Mouse (Mus musculus): ENCODE data around the gene Necab2. TPM values are rescaled to one million over a fixed set of nuclear protein-coding genes. Genes with fewer than 3 reads are reported as not detected.

Gene Necab2
- polyA plus RNA-seq, 1 experiment = 0.08 TPM

DNA sequence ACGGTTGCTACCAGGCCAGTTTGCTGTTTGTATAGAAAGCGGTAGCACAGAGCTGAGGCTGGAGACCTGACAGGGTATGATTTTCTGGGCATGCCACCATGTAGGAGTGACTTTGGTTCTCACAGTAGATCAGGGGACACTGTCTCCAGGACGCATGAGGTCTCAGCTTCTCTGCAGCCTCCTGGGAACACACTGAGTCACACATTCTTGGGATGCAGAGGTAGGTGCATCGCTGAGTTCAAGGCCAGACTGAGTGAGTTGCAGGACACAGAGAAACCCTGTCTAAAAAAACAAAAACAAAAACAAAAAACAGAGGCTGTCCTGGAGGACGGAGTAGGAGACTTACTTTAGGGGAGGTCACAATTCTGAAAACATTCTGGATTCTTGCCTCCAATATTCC, 6.4 kb downstream of the Necab2 start:
- no peak for DNase-seq (ENCODE audit: low spot score)

DNA sequence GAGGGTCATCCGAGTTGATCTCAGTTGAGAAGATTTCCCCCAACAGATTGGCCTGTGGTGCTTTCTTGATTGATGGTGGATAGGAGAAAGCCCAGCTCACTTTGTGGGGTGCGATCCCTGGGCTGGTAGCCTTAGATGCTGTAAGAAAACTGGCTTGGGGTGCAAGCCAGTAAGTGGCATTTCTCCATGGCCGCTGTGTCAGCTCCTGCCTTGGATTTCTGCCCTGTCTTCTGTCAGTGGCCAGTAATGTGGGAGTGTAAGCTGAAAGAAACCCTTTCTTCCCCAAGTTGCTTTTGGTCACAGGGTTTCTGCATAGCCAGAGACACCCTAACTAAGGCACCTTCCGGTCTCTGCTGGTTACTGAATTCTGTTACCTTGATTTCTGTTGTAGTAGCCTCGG, 9.5 kb downstream of the Necab2 start:
- DNase-seq (ENCODE audit: low spot score) = no peak

DNA sequence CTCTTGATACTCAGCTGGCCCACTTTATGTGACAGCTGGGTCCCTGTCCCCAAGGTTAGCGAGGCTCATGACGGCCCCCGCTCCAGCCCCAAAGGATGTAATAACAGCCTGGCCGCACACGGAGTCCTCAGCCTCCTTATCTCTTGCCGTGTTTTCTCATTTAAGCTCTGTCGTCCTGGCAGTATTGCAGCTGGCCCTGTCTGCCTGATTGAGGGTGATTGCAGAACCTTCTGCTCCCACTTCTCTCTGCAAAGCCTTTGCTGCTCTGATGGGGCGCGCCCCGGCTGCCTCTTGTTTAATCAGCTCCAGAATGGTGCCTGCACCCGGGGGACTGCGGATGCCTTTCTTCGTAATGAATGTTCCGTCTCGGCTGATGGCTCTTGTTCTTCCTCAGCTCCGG, 13.2 kb downstream of the Necab2 start:
- no peak for DNase-seq (ENCODE audit: low spot score)

DNA sequence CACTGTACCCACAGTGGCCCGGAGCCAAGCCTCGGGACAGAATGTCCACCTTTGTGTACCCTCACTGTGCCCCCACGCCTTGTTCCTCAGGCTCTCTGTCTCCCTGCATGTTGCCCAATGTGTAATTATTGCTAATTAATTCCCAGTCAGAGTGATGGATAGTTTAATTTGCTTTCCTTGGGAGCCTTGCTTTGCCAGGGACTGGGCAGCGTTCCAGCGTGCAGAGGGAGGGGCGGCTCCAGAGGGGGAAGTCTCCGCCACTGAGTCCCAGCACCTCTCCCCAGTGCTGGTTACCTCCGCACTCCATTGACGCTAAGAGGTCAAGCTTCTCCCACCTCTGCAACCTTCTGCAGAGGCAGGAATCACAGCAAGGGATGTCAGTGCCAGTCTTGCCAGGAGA, 14.8 kb downstream of the Necab2 start:
- DNase-seq (ENCODE audit: low spot score) = no peak

DNA sequence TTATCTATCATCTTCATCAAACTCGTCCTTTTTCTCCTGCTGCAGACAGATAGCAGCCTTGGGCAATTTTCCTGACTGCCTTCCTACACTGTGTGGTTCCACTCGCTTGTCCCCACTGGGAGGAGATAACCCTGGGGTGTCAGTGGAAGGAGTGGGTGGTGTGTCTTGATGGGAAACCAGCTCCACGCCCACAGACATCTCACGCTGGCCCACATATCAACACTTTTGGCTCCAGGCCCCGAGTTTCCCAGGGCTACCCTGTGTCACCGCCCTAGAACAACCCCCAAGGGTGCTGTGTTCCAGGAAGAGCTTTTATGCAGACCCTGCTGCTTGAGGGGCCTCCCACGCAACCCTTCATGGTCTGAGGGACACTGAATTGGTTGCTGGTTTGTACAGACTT, 17.2 kb downstream of the Necab2 start:
- no peak for DNase-seq (ENCODE audit: low spot score)

DNA sequence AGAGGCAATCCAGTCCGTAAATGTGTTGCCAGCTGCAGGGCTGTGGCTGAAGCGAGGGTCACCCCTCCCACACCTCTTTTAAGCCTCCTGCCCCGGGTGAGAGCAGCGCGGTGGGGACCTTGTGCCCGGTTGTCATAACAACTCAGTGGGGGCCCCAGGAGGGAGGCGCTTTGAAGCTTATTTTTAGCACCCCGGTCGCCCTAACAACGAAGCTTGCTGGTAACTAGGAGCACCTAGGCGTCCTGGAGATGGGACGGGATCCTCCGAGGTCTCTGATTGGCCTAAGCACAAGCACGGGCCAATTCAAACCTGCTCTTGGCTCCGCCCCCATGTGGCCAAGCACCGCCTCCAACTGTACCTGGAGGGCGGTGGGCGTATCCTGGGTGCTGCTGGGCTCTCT, 19.6 kb downstream of the Necab2 start:
- no peak for DNase-seq (ENCODE audit: low spot score)

DNA sequence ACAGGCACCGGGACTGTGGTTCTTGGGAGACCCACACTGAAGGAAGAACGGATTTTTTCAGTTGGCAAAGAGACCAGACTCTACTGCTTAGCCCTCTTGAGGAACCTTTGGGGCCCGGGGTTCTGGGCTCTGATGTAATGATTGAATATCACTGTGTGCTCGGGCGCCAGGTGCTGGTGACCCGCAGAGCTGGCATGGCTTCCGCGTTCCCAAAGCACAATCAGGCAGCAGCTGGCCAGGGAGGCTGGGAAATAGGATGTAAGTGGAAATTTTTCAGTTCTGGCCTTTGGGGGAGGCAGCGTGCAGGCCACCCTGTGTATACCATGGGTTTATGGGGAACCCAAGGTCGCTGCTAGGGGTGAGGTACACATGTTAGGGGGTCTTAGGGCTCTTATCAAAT, 20.3 kb downstream of the Necab2 start:
- no peak for DNase-seq (ENCODE audit: low spot score)

DNA sequence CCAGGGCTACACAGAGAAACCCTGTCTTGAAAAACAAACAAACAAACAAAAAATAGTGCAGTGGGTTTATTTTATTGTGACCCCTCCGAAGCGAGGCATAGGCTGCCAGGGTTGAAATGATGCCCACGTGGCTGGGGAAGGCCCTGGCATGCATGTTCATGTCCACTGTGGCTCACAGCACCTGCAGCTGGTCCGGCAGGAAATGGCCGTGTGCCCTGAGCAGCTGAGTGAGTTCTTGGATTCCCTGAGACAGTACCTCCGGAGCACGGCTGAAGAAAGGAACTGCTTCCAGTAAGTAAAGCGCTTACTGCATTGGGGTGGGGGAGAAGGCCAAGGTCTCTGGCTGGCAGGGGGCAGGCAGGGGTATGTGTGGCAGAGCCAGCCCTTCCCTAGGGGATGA, 21.6 kb downstream of the Necab2 start:
- DNase-seq (ENCODE audit: low spot score) = no peak

DNA sequence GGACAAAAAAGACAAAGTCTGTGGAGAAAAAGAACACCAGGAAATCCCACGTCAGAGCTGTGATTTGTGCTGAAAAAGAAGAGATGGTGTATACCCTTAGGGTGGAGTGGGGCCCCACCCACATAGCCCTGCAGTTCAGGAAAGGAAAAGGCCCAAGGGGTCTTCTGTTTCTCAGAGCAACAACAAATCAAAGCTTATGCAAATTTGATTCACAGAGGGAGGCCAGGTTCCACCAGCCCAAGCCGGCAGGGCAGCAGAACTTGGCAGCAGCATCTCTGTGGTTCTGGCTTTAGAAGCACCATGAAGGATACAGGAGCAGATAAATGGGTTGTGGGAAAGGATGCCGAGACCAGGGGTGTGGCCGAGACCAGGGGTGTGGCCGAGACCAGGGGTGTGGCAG, 32.2 kb downstream of the Necab2 start:
- no peak for DNase-seq (ENCODE audit: low spot score)

DNA sequence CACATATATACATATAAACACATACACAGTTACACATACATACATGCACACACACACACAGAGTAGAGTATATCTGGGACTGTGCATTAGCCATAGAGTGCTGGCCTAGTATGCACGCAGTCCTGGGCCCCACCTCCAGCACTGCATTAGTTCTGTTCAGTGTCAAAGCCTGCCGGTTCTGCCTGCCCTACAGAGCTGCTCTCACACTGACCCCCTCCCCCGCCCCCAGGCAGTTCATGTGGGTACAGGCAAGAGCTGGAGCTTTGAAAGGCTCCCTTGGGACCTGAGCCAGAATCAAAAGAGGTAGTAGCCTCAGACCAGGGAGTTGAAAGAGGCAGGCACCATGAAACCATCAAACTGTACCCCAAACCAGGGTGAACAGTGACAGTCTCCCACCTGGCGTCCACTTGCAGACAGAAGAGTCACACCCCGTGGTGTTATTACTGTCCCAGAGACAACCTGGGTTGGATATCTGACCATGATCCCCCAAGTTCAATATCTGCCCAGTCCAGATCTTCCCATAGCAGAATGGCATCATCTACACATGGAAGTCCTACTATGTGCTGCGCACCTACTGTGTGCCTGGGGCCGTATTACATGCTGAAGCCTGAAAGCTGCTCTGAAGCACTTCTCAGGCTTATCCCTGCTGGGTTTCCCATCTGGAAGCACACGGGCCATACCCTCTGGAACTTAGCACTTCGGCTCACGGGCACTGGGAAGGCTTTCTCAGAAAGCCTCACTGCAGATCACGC, 37.8 kb downstream of the Necab2 start:
- no peak for DNase-seq (ENCODE audit: low spot score)

DNA sequence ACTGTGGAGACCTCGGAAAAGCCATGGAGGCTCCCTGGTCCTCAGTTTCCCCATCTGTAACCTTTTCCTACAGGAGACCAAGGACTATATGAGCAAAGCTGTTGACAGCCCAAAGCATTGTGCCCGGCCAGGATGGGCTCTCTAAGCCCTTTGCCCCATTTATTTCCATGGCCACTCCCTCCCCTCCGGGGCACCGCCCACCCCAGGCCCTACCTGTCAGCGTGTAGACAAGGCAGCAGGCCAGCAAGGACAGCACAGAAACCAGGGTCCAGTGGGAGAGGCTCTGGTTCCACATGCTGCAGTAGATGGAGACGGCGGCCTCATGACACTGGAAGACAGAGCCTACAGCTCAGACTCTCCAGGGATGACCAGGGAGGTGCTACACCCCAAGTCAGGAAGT, 40.6 kb downstream of the Necab2 start:
- DNase-seq (ENCODE audit: low spot score) = no peak

DNA sequence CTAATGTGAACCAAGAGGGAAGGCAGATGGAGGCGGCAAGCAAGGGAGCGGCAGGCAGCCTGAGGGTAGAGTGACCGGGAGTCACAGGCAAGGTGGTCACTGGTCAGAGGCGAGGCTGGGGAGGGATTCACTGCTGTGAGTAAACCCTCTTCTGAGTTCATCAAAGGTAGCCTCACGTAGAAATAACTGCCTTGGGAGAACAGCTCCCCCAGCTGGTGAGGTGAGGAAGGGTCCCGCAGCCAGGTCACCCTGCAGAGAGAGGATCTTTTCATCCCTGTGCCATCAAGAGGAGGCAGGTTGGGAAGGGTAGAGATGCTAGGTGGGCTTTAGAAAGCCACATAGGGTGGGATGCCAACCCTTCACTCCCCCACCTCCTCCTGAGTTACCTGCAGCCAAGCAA, 50.3 kb downstream of the Necab2 start:
- DNase-seq (ENCODE audit: low spot score) = peak; percentile 37

DNA sequence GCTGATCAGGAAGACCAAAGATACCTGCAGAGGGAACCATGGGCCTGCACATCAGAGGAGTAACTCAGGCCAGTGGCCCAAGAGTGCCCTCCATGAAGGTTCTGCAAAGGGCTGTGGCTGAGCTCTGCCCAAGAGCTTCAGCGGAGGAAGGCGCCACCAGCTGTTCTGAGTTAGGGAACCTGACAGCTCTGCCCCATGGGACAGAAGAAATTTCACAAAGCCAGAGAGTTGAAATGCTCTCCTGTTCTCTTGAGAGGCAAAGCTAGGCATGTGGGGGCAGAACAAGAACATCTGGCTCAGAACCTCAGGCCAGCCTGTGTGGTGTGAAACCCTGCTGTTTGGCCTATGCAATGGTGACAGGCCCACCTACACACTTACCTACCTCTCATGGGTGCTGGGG, 53.3 kb downstream of the Necab2 start:
- DNase-seq (ENCODE audit: low spot score) = no peak

DNA sequence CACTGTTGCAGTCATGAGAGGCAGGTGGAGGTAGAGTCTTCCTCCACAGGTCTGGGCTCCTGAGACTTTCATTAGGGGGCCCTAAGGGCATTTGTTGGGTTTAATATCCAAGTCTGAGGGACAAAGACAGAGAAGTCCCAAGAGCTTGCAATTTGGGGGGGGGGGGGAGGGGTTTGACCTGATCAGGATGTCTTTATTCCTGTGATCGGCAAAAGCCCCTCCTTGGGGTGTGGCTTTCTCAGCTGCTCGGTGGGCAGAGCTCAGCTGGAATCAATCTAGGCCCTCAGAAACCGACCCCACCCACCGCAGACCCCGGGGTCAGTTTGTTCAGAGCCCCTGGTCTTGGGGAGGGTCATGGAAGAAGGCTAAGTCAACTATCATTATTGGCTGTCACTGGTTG, 55.1 kb downstream of the Necab2 start, which contains the start of gene Slc38a8:
Slc38a8 (minus strand) TSS at position 101 of the 400 bp plus-strand sequence.
- DNase-seq (ENCODE audit: low spot score) = no peak

DNA sequence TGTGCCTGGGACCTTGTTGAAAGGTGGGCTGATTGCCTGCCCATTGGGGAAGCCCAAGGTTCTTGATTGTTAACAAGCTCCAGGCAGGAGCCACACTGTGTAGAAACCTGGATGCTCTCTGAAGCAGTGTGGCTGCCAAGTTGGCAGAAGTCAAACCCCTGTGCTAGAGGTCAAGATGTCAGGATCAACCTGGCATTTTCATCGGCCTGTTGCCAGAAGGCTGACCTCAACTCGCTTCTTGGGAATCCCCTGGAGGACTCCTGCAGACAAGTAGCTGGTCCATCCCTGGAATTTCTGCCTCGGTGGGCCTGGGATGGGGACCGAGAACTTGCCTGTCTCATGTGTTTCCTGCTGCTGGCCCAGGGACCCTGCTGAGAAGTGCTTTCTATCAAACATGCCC, 55.6 kb downstream of the Necab2 start:
- DNase-seq (ENCODE audit: low spot score) = no peak

DNA sequence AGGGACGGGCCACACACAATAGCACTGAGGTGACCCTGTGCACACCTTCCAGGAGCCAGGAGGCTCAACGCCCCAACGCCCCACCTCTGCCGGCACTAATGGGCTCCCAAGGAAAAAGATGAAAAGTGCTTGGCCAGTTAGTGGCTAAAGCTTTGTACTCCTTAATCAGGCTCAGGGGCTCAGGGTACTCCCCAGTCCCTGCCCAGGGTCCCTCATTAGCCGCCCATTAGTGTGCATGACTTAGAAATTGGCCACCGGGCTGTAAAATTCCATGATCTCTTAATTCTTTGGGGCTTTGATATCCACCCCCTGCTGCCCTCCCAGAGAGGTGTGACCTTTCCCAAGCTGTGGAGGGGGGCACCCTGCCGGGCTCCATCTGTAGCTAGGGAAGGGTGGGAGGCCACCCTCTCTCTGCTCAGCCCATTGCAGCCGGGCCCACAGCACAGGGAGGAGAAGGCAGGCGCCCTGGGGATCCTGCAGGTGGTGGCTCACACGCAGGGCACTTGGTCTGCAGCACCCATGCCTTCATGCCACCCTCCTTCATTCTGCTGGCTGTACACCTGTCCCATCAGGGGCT, 56.8 kb downstream of the Necab2 start:
- no peak for DNase-seq (ENCODE audit: low spot score)

DNA sequence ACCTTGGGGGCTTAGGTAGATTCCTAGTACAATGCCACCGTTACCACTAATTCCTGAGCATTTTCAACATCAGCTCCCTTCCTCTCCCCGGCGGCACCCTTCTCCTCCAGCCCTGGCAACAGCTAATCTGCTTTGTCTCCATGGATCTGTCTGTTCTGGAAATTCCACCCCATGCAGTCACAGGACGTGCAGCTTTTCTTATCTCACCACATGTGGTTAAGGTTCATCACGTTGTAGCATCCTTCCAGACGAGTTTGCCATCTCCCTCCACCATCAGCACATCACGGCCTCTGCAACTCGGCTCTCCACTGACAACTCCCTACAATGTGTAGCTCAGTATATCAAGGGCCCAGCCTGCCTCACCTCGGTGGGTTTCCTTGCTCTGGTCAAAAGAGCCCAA, 59.0 kb downstream of the Necab2 start:
- DNase-seq (ENCODE audit: low spot score) = no peak

DNA sequence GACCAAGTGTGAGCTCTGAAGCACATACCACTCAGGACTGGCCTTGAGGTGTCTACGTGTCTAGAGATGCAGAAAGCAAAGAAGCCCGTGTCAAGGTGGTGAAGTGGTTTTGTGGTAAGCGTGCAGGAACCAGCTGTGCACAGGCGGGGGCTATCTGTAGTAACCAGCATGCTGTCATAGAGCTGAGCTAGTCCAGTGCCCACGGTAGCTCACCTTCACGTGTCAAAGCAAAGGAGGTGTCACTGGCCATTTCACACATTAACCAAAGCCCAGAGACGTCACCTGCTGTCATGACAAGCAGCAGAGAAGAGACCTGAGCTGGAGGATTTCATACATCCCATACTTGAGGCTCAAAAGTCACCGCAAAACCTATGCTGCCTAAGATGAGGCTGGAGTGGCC, 59.6 kb downstream of the Necab2 start:
- no peak for DNase-seq (ENCODE audit: low spot score)

DNA sequence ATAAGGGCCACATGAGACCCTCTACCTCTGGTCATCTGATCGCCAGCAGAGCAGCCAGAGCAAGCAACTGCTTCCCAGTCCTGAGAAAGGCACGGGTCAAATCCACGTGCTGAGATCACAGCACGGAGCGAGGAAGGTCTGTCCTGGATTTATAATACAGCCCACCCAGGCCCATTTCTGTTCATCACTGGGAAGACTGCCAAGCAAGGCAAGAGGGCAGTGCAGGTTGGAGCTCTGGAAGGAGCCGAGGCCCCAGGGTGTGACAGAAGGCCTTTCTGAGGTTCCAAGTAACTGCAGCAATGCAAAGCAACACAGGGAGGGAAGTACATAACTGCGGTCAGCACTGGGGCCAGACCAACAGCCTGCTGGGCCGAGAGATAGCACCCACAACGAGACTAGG, 64.0 kb downstream of the Necab2 start:
- no peak for DNase-seq (ENCODE audit: low spot score)

DNA sequence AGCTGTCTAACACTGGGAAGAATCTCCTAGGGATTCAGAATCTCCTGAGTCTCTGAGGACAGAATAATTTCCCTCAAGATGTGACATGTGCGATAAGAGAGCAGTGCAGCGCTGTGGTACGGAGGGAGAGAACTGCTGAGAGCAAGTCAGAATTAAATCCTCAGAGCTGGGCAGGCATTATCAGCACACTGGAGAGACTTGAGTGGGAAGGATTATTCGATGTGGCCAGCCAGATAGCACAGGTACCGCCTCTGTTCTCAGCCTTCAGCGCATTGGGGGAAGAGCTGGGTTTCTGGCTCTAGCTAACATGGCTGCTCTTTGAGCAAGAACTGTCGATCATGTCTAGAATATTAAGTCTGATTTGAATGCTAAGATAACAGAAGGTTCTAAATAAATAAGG, 65.2 kb downstream of the Necab2 start:
- no peak for DNase-seq (ENCODE audit: low spot score)

DNA sequence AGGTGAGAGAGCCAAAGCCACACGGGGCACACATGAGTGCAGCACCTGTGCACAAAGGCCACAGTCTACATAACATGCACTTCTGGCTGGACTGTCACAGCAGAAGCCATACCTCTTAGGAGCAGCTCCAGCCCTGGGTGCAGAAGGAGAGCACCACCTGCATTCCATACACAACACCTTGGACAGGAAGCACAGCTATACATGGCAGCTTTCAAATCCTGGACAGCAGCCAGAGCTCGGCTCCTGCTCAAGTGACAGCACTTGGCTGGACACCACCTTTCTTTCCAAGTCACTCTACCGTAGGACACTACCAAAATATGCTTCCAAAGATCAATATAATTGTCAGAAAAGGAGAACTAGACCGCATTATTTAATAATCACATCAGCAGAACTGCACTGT, 66.9 kb downstream of the Necab2 start:
- DNase-seq (ENCODE audit: low spot score) = no peak

DNA sequence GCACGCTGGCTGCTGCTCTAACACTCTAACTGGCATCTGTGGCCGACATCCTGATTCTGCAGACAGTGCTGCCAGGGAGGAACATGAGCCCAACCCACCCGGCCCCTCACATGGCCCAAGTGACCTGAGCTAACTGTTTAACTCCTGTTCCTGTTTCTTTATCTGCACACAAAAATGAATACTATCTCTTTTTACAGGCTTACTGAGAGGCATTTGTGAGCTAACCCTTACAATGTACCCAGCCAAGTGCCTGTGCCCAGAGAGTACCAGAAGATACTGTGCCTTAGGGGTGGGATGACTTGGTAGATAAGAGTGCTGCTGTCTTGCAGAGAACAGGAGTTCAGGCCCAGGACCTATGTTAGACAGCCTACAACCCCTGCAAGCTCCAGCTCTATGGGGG, 68.4 kb downstream of the Necab2 start:
- DNase-seq (ENCODE audit: low spot score) = no peak

DNA sequence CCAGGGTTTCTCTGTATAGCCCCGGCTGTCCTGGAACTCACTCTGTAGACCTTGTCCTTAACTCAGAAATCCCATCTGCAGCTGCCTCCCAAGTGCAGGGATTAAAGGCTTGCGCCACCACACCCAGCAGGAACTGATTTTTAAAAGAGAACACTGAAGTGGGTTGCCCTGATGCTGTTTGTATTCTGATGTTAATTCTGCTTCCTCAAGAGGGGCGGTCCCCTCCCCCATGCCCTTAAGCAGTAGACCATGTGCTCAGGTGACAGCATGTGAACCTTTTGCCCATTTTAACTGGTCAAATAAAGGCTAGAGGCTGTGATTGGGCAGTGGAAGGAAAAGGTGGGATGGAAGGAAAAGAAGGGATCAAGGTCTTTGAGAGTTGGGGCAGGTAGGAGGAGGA, 69.2 kb downstream of the Necab2 start:
- no peak for DNase-seq (ENCODE audit: low spot score)

DNA sequence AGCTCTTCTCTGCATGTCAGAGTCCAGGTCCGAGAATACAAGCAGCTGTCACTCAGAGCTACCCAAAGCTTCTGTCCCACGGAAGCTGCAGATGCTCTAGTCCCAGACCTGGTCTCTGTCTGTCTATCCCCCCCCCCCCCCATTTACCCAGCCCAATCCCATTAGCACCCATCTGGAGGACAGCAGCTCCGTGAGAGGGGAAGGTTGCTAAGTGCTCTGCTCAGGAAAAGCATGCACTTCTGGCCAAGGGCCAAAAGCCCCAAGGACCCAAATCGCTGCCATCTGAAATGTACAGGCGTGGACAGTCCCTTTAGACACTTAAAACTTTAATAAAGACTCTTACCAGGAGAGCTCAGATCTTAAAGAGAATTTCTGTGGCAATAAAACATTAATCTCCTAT, 70.2 kb downstream of the Necab2 start:
- no peak for DNase-seq (ENCODE audit: low spot score)
